Mouse (Mus musculus): ENCODE measurements at regions not wholly inside any gene's neighbourhood (a gene's known extent, or its start where the extent isn't known, plus 50 kb on each side); places are given as distances from the start of the nearest gene placed in this dataset.

DNA sequence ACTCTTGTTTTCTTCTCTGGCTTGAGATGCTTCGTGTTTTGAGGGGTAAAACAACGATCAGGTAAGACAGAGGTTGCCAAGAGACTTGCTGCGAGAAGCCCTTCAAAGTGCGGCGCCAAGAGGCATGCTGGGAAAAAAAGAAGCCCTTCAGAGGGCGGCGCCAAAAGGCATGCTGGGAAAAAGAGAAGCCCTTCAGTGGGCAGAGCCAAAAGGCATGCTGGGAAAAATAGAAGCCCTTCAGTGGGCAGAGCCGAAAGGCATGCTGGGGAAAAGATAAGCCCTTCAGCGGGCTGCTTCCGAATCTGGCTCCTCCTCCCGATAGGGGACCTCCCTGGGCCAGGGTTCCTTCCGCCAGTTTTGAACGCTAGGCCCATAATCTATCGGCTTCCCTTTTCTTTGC is 169.5 kb downstream of the Bmp7 start:
- no peak for DNase-seq (ENCODE audit: low spot score)

DNA sequence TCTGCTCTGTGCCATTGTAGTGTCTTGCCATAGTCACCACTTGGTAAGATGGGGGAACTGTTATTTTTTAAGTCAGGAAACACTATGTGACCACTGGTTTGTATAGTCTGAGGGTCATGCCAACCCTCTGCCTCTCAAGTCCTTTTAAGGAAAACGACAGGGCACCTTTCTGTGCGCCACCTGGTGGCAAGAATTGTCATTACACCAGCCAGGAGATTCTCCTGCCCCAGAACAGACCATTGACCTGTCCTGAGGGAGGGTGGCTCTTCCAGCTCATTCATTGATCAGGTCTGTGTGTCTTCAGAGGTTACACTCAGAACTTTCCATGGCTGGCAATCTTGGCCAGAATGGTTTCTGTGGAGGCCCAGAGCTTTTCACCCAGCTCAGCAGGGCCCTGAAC is 166.9 kb downstream of the Bmp7 start:
- DNase-seq (ENCODE audit: low spot score), result peak; percentile 36

DNA sequence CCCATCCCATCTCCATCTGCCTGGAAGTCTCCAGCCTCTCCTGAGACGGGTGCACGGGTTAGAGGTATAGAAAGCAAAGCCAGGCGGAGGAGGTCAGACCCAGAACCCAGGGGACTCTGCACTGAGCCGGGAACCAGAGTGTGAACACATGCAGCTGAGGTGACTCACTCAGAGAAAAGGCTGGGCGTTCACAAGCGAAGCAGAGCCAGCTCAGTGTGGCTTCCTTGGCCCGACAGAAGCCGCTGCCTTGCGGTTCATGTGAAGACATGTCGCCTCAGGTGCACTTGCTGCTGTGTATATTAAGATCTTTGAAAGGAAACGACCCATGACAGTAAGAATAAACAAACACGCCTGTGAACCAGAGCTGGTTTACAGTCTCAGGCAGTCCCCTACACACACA is 163.6 kb downstream of the Bmp7 start:
- DNase-seq (ENCODE audit: low spot score), result no peak

DNA sequence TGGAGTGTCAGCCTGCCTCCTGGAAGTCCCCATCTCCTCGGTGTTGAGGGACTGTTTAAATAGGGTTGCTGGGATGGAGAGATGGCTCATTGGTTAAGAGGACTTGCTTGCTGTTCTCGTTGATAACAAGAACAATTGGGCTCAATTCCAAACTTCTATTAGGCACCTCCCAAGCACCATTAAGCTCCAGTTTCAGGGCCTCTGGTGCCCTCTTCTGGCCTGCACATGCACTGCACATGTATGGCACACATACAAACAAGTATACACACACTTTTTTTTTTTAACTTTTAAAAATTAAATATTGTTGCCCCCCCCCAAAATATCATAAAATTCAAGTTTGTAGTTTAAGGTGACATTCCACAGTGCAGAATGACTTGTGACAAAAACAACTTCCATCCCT is 162.3 kb downstream of the Bmp7 start:
- no peak for DNase-seq (ENCODE audit: low spot score)

DNA sequence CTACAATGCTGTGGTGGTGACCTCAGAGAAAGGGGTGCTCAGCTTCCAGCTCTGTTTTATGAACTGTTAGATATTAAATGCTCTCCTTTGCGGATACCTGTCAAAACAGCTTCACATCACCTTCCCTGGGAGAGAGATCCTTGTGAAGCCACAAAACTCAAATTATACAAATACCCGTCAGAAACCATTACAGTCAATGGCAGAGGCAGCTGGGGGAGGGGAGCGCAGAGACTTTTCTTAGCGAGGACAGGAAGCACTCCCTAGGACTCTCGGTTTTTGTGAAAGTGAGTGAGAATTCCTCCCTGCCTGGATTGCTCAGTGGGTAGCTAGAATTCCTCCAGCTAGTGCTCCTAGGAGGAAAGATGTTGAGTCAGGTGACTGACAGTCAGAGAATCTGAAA is 161.0 kb downstream of the Bmp7 start:
- DNase-seq (ENCODE audit: low spot score), result no peak

DNA sequence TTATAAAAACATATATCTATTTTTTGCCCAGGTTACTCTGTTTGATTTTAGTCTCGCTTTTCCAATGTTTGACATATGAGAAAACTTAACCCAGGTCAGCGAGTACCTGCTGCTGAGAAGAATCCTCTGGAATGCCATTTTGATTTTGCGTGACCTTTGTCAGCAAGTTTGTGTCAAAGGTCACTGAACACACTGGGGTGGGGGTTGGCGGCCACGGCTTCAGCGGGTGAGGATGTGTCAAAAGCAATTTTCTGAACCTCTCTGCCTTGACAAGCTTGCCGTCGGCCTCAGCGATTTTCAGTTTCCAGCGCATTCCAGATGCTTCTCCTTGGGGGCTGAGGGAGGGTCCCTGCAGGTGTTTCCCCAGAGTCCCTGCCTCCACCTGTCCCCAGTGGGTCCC is 157.4 kb downstream of the Bmp7 start:
- no peak for DNase-seq (ENCODE audit: low spot score)

DNA sequence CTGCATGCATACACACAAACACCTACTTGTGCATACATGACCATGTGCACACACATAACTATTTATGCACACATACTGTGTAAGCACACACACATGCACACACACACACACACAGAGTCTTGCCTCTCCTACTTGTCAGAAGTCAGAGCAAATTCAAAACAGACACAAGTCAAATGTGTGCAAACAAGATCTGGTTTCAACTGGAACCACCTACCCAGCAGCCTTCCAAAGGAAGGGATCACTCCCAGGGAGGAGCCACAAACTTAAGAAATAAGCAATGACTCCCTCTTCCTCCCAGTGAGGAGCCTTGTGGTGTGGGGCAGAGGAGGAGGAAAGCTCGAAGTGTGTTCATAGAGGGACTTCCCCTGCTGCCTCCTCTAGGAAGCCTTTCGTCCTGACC is 153.8 kb downstream of the Bmp7 start:
- no peak for DNase-seq (ENCODE audit: low spot score)

DNA sequence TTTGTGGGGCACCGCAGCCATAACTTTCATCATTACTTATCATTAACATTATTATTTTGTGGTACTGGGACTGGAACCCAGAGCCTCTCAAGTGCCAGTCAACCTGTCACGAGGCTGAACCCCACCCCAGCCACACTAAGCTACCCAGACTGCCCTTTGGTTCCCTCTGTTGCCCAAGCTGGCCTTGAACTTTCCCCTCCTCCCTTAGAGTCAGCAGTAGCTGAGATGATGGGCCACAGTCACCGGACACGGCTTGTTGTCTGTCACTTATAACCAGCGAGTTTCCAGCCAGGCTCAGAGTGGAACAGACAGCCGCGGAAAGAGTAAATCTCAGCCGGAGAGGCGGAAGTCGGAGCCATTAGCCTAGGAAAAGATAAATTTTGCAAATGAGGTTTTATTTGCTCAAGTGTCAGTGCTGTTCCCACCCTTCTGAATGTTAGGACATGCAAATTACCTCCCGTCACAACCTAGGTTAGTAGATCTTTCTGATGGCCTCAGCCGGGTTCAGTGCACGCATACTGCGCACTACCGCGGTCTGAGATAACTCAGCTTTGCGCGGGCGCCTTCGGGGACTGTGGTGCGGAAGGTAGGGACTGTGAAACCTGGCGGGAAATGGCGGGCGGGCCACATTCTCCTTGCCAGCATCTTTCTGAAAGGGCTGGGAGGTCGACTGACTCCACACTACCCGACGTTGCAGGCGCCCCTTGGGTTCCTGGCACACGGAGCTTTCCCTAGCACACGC is 152.7 kb downstream of the Bmp7 start:
- no peak for DNase-seq (ENCODE audit: low spot score)

DNA sequence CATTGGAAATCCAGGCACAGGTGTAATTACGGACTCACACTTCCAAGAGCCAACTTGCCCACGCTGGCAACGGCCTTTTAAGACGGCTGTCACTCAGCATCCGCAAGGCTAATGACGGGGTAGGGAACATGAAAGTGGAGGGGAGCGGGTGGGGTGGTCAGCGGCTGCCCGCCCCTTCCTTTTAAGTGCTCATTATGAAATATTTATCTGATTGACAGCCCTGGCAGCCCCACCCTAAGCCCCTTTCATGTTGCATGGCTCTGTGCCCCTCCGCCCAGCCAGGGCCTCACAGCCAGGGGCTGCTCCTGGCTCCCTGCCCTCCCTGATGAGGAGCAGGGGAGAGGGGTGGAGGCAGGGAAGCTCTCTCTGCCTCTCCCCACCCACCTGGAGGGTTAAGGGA is 150.9 kb downstream of the Bmp7 start:
- no peak for DNase-seq (ENCODE audit: low spot score)

DNA sequence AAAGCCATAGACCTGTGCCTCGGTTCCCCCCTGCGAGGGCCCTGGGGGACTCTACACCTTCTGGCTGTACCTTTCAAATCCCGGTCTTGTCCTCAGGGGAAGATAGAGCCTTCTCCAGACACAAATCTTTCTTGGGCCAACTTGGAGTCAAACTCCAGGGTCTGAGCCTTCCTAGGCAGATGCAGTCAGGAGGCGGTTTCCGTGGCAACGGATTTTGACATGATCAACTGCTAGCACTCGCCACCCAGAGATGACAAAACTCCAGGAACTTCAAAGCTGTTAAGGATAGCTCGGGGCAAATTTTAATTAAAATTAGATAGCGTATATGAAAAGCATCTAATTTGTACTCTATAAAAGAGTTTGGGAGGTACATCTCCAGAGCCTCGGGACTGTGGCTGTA is 147.6 kb downstream of the Bmp7 start:
- no peak for DNase-seq (ENCODE audit: low spot score)

DNA sequence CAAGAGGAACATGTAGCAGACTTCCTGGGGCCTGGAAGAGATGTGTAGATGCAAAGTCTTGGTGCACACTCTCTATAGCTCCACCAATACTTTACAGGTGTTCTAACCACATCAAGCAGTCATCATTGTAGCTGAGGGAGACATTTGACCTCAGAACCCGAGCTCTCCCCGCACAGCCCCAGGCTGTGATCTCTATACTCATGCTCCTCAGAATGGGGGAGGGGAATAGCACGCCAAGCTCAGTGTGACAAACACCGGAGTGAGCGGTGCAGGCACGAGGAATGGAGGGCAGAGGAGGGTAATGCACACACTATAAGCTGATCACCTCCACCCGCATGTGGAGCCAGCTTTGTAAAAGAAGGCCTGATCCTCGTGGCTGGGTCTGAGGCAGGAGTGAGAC is 146.1 kb downstream of the Bmp7 start:
- DNase-seq (ENCODE audit: low spot score), result no peak

DNA sequence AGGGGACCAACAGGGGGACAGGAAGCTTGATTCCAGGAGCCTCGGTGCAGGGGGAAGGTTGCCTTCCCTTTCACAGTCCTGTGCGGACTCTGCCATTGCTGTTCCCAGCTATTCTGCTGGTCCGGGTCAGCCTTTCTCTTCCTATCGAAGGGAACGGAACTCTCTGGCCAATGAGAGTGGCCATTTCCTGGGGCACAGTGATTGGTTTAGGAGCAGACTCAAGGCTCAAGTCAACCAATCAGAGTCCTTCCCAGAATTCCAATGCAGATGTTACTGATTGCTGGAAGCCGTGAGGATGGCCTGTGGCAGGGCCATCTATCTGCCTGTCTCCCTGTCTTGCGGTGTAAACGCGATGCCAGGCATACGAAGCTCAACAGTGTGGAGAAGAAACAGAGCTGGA is 145.3 kb downstream of the Bmp7 start:
- DNase-seq (ENCODE audit: low spot score), result no peak

DNA sequence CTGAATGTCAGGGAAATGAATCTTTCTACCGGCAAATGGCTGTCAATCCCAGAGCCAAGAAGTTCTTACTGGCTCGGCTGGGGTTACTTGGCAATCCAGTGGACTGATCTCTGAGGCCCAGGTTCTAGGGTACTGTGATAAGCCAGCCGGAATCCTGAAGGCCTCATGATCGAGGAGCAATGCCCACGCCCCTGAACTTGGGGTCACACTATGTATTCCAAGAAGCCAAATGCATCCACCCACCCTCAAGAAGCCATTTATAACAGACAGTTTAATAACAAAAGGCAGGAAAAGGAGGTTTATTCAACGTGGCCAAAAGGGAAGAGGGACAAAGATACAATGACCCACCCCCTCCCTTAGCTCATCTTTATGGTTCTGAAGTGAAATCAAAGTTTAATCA is 144.0 kb downstream of the Bmp7 start:
- no peak for DNase-seq (ENCODE audit: low spot score)

DNA sequence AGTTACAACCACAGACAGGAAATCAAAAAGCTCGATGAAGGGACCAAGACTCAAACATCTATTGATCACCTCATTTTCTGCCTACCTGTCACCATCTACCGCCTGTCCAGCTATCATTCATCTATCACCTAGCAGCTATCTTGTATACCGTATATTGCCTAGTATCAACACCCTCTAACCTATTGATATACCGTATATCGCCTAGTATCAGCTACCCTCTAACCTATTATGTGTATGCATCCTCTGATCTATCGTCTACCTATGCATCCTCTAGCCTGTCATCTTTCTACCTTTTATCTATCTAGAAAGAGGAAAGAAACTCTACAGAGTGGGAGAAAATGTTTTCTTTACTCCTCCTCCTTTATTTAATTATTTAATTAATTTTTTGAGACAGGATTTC is 143.2 kb downstream of the Bmp7 start:
- no peak for DNase-seq (ENCODE audit: low spot score)

DNA sequence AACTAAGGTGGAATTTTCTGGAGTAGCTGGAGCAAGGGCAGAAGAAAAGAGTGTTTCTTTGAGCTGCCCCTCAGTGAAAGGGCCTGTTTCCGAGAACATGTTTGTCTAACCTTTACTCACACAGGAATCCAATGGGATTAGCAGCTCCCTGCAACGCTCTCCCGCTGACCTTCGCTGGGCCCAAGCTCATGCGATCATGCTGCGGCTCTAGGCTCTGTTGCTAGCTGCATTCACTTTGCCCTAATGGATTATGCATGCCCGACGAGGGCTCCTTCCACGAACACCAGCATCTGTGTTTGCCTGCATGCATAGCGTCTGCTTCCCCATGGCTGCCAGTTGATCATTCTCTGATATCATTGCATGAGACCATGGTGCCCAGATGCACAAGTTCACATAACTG is 140.2 kb downstream of the Bmp7 start:
- no peak for DNase-seq (ENCODE audit: low spot score)

DNA sequence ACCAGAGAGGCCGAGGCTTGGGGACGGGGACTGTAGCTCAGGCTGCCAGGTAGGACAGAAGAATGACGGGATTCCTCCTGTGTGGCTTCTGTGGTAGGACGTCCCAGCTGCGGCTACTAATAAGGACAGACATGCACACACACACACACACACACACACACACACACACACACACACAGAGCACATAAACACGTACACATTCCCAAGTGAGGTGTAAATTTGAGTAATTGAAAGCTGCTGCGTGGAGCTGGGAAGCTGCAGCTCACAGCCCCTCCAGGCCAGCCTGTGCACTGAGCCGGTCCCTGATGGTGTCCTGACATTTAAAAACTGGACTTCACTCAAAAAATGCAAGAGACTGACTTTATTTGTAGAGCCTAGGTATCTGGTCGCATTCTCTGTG is 139.3 kb downstream of the Bmp7 start:
- DNase-seq (ENCODE audit: low spot score), result no peak

DNA sequence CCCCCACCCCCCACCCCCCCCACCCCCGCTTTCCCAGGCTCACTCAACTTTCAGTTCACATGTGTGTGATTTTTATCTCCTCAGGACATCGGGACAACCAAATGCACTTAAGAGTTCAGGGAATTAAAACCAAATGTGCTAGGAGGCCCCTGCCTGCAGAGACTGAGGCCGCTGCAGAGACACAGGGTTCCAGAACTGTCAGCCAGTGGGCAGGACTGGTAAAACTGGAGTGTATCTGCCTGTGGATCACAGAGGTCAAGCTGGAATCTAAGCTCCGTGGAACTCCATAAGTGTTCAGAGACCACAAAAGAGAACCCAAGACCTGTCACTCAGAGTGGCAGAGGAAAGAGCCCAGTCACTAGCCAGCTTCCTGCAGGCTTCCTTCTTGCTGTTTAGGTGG is 138.3 kb downstream of the Bmp7 start:
- DNase-seq (ENCODE audit: low spot score), result no peak

DNA sequence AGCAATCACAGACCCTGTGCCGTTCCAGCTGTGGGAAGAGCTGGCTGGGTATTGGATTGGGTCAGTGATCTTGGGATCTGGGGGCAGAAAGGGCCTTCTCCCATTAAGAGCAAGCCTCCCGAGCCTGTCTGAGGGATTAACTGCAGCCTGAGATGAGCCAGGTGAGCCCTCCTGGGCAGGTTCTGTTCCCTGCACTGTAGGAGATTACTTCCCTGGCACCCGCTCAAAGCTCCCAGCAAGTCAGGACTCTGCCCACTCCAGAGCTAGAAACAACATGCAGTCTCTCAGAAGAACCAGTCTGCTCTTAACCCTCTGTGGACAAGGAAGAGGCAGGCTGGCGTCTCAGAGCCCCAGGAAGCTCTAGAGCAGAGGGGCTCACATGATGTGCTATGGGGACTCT is 132.7 kb downstream of the Bmp7 start:
- DNase-seq (ENCODE audit: low spot score), result no peak

DNA sequence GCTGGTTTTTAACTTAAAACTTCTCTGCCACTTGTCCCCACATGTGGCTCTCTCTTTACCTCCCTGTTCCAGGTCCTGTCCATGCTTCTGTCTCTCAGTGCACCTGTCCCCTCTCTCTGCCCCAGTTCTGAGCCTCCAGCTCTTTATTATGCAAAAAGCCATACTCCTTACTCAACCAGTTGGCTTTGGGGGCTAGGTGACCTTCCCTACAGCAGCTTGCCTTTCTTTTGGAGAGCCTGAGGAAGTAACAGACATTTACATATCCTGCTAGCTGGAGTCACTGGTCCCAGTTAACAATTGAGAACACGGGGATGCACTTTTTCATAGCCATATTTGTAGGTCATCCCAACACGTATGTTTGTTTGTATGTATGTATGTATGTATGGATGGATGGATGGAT is 130.8 kb downstream of the Bmp7 start:
- no peak for DNase-seq (ENCODE audit: low spot score)

DNA sequence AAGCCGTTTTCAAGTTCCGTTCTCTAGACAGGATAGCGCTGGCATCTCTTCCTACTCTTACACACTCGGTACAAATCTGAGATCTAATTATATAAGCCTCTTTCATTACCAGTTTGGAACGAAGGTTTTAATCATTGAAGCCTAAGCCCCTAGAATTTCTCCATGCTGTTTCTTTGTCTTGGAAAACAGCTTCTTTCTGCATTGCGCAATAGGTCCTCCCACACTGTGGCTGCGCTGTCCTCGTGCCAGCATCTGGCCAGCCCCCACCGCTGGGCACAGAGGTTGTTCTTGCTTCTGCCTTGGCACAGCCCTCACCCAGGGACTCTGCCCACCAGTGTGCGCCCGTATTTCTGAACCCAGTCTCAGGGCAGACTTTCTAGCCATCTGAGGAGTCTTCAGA is 126.8 kb downstream of the Bmp7 start:
- DNase-seq (ENCODE audit: low spot score), result no peak

DNA sequence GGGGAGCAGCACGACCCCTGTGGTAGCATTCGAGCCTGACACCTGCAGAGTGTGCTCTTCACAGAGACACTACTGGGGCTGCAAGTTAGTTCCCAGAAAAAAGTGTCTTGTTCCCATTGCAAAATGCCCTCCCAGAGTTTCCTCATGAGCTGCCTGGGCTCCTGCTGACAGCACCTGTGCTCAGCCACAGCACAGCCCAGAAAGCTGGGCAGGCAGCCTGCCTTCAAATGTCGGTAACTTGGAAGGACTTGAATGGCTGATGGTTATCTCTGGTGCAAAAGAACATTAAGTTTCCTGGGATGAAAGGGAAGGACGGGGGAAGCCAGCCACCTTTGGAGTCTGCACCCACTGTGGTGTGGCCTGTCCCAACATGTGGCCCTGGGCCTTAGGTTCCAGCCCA is 126.2 kb downstream of the Bmp7 start:
- no peak for DNase-seq (ENCODE audit: low spot score)

DNA sequence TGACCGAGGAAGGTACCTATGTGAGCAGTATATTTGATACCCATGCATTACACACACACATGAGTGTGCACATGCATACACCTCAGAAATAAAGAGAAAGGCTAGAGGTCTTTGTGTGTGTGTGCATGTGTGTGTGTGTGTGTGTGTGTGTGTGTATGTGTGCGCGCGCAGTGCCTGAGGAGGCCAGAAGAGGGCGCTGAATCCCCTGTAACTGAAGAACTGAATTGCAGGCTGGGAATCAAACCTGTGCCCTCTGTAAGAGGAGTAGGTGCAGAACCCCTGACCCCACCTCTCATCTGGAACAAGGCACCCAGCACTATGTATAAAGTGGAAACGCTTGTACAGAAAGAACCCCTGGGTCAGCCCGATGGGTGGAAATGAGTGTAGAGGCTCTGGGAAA is 125.0 kb downstream of the Bmp7 start:
- no peak for DNase-seq (ENCODE audit: low spot score)

DNA sequence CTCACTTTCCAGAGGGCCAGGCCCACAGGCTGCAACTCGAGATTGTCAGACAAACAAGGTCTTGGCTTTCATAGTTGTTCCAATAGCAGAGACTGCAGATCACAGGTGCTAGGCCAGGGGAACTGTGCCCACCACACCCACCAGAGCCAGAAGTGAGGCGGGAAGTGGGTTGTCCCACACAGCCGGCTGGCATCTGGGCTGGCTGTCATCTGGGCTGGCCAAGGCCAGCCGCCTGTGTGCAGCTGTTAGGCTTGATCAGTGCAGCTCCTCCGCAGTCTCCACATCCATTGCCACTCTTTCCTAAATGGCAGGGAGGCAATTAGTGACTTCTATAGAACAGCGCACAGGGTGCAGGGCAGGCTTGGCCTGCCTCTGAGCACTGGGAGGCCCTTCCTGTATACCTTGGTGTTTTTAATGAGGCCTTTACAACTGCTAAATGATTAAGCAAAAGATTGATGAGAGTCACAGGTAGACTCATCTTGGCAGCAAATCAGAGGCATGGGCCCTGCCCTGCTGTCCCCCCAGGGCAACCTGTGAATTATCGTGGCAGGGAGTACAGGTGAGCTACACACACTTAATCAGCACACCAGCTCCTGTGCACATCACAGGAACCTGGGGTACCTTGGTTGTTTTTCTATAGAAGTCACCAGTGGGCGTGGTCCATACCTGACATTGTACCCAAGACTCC is 122.9 kb downstream of the Bmp7 start:
- no peak for DNase-seq (ENCODE audit: low spot score)
